Mouse (Mus musculus): ENCODE measurements around the gene Lalba. TPM values are rescaled to one million over a fixed set of nuclear protein-coding genes. Genes with fewer than 3 reads are reported as not detected.

Lalba gene
- polyA plus RNA-seq, 1 experiment from 2014 or later: not detected

DNA sequence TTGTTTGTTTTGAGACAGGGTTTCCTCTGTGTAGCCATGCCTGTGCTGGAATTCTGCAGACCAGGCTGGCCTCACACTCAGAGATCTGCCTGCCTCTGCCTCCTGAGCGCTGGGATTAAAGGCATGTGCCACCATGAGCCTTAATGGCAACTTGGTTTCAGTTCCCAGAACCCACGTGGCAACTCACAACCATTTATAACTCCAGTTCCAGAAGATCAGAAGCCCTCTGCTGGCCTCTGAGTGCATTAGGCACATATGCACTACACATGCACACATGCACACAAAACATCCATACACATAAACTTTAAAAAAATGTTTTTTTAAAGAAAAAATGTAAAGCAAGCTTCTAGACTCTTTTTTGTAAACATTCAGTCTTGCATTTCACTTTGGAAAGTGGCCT lies 26.9 kb upstream of the Lalba start:
- no peak overlapping the region for H3K4me3 ChIP-seq (ENCODE audit: control insufficient read depth in 1 of 2, insufficient read depth in 1 of 2, low read depth in 1 of 2, low read length in 2 of 2)
- no peaks in the 10 kb centered on the region for H3K9me3 ChIP-seq (ENCODE audit: control insufficient read depth, low read length)
- 49% methylated on average over 2 of the region's 2 CpGs for WGBS
- no peaks in the 10 kb centered on the region for H3K27me3 ChIP-seq (ENCODE audit: control insufficient read depth, insufficient read depth, low read length)
- ATAC-seq (ENCODE audit: insufficient number of reproducible peaks, insufficient read depth, low FRiP score, low read depth): no peak
- H3K9ac ChIP-seq (ENCODE audit: low read length): no peak overlapping the region
- H3K4me1 ChIP-seq (ENCODE audit: control insufficient read depth in 2 of 2, insufficient read depth in 2 of 2, low read length in 2 of 2): peaks cover 12 to 15% of the 10 kb centered on the region in 2 experiments
- H3K4me2 ChIP-seq (ENCODE audit: low read length): no peak overlapping the region
- H3K27ac ChIP-seq (replicated peaks in 1 of 2; ENCODE audit: control insufficient read depth in 1 of 2, insufficient read depth in 1 of 2, low read depth in 2 of 2, low read length in 2 of 2): no peak overlapping the region
- no peaks in the 10 kb centered on the region for H3K36me3 ChIP-seq (ENCODE audit: control insufficient read depth, insufficient read depth, low read length)

DNA sequence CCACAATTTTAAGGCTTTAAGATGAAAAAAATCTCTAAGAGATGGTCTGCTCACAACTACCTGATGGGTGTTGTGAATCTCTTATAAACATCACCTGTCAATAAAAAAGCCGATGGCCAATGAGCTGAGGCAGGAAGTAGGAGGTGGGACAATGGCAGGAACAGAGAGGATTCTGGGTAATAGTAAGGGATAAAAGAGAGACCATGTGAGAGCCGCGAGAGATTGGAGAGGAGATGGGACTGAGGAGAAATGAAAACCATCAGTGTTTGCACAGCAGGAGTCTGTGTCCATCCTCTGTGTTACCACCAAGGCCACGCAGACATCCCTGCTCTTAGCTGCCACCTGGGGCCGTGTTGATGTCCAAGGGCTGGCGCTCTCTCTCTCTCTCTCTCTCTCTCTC lies 24.8 kb upstream of the Lalba start:
- 84% methylated on average over 6 of the region's 6 CpGs for WGBS
- H3K4me1 ChIP-seq (ENCODE audit: control insufficient read depth in 2 of 2, insufficient read depth in 2 of 2, low read length in 2 of 2): peaks cover 7 to 9% of the 10 kb centered on the region in 2 experiments
- no peak overlapping the region for H3K4me3 ChIP-seq (ENCODE audit: control insufficient read depth in 1 of 2, insufficient read depth in 1 of 2, low read depth in 1 of 2, low read length in 2 of 2)
- no peak for ATAC-seq (ENCODE audit: insufficient number of reproducible peaks, insufficient read depth, low FRiP score, low read depth)
- no peak overlapping the region for H3K9ac ChIP-seq (ENCODE audit: low read length)
- H3K36me3 ChIP-seq (ENCODE audit: control insufficient read depth, insufficient read depth, low read length): no peaks in the 10 kb centered on the region
- no peaks in the 10 kb centered on the region for H3K27me3 ChIP-seq (ENCODE audit: control insufficient read depth, insufficient read depth, low read length)
- no peak overlapping the region for H3K4me2 ChIP-seq (ENCODE audit: low read length)
- no peak overlapping the region for H3K27ac ChIP-seq (replicated peaks in 1 of 2; ENCODE audit: control insufficient read depth in 1 of 2, insufficient read depth in 1 of 2, low read depth in 2 of 2, low read length in 2 of 2)
- H3K9me3 ChIP-seq (ENCODE audit: control insufficient read depth, low read length): no peaks in the 10 kb centered on the region

DNA sequence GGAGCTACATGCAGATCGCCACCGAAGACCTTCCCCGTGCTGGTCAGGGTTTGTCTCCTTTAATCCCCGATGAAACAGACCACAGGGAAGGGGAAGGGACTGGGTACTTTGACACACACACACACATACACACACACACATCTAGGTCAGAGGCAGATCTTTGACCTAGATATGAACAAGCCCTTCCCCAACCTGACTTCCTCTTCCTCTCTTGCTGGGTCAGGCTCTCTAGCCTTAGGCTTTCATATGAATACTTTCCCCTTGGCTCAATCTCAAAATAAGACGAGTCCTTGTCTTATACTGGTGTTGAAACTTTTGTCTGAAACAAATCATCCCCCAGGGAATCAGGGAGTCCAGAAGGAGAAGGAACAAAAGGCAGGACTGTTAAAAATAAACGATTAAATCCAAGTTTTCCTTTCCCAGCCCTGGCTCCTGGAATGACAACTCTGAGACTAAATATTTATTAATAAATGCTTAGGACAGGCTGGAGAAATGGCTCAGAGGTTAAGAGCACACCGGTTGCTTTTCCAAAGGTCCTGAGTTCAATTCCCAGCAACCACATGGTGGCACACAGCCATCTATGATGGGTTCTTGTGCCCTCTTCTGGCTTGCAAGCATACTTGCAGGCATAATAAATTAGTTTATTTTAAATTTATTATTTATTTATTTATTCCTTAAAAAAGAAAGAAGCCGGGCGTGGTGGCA lies 23.9 kb upstream of the Lalba start:
- 79% methylated on average over 9 of the region's 9 CpGs for WGBS
- H3K27me3 ChIP-seq (ENCODE audit: control insufficient read depth, insufficient read depth, low read length): no peaks in the 10 kb centered on the region

DNA sequence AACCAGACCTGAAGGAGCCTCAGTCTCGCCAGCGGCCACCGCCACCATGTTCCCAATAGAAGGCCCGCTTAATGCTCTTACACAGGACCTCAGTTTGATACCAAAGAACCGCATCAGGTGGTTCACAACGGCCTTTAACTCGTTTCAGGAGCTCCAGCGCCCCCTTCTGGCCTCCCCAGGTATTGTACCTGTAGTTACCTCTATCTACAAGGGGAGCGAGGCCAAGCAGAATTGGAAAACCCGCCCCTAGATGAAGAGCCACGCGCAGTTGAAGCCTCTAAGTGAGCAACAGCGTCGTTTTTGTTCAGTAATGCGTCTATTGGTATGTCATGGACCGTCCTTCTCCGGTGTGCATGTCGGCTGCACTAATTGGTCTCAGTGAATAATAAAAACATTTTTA lies 22.0 kb upstream of the Lalba start:
- WGBS: 14% methylated on average over 18 of the region's 18 CpGs
- Histone ChIP-seq H3K27me3 (ENCODE audit: control insufficient read depth, insufficient read depth, low read length) (no peaks in the 10 kb centered on the region), H3K4me1 (ENCODE audit: control insufficient read depth in 2 of 2, insufficient read depth in 2 of 2, low read length in 2 of 2) (no peaks in the 10 kb centered on the region), H3K9me3 (ENCODE audit: control insufficient read depth, low read length) (no peaks in the 10 kb centered on the region), H3K36me3 (ENCODE audit: control insufficient read depth, insufficient read depth, low read length) (no peaks in the 10 kb centered on the region), H3K4me2 (ENCODE audit: low read length) (no peak overlapping the region), H3K27ac (replicated peaks in 1 of 2; ENCODE audit: control insufficient read depth in 1 of 2, insufficient read depth in 1 of 2, low read depth in 2 of 2, low read length in 2 of 2) (no peak overlapping the region), H3K4me3 (ENCODE audit: control insufficient read depth in 1 of 2, insufficient read depth in 1 of 2, low read depth in 1 of 2, low read length in 2 of 2) (no peak overlapping the region), H3K9ac (ENCODE audit: low read length) (no peak overlapping the region)
- ATAC-seq (ENCODE audit: insufficient number of reproducible peaks, insufficient read depth, low FRiP score, low read depth): no peak

More for the DNA sequence above, 23.9 kb upstream of the Lalba start:
- H3K4me3 ChIP-seq (ENCODE audit: control insufficient read depth in 1 of 2, insufficient read depth in 1 of 2, low read depth in 1 of 2, low read length in 2 of 2): no peak overlapping the region
- H3K4me2 ChIP-seq (ENCODE audit: low read length): no peak overlapping the region
- no peak for ATAC-seq (ENCODE audit: insufficient number of reproducible peaks, insufficient read depth, low FRiP score, low read depth)
- no peak overlapping the region for H3K9ac ChIP-seq (ENCODE audit: low read length)
- H3K9me3 ChIP-seq (ENCODE audit: control insufficient read depth, low read length): no peaks in the 10 kb centered on the region
- no peaks in the 10 kb centered on the region for H3K36me3 ChIP-seq (ENCODE audit: control insufficient read depth, insufficient read depth, low read length)
- H3K27ac ChIP-seq (replicated peaks in 1 of 2; ENCODE audit: control insufficient read depth in 1 of 2, insufficient read depth in 1 of 2, low read depth in 2 of 2, low read length in 2 of 2): no peak overlapping the region
- H3K4me1 ChIP-seq (ENCODE audit: control insufficient read depth in 2 of 2, insufficient read depth in 2 of 2, low read length in 2 of 2): peaks cover 4 to 6% of the 10 kb centered on the region in 2 experiments; a peak in 3 of 4 replicates

DNA sequence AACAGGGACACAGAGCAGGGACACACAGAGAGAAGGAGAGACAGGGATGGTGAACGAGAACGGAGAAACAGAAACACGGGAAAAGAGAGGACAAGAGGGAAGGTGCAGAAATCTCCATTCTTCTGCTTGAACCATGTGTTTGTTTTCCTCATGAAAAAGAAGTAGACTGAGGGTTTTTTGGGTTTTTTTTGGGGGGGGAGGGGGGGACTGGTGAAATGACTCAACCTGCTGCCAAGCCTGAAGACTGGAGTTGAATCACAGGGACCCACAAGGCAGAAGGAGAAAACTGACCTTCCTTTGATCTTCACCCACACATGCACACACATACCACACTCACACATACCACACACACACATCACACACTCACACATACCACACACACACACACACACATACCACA lies 20.8 kb upstream of the Lalba start:
- H3K4me1 ChIP-seq (ENCODE audit: control insufficient read depth in 2 of 2, insufficient read depth in 2 of 2, low read length in 2 of 2): no peaks in the 10 kb centered on the region
- no peaks in the 10 kb centered on the region for H3K36me3 ChIP-seq (ENCODE audit: control insufficient read depth, insufficient read depth, low read length)
- ATAC-seq (ENCODE audit: insufficient number of reproducible peaks, insufficient read depth, low FRiP score, low read depth): no peak
- no peak overlapping the region for H3K27ac ChIP-seq (replicated peaks in 1 of 2; ENCODE audit: control insufficient read depth in 1 of 2, insufficient read depth in 1 of 2, low read depth in 2 of 2, low read length in 2 of 2)
- H3K9me3 ChIP-seq (ENCODE audit: control insufficient read depth, low read length): no peaks in the 10 kb centered on the region
- H3K27me3 ChIP-seq (ENCODE audit: control insufficient read depth, insufficient read depth, low read length): no peaks in the 10 kb centered on the region
- H3K9ac ChIP-seq (ENCODE audit: low read length): no peak overlapping the region
- WGBS: 74% methylated on average over 3 of the region's 3 CpGs
- no peak overlapping the region for H3K4me2 ChIP-seq (ENCODE audit: low read length)
- no peak overlapping the region for H3K4me3 ChIP-seq (ENCODE audit: control insufficient read depth in 1 of 2, insufficient read depth in 1 of 2, low read depth in 1 of 2, low read length in 2 of 2)

DNA sequence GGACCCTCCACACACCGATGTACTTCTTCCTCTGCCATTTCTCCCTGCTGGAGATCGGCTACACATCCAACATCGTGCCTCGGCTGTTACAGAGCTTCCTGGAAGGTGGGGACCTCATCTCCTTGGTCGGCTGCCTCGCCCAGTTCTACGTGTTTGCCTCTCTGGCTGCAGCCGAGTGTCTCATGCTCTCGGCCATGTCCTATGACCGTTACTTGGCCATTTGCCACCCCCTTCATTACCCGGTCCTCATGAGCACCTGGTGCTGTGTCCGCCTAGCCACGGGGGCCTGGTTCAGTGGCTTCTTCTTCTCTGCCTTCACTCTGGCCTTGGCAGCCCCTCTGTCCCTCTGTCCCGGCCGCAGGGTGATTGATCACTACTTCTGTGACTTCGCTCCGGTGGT lies 15.1 kb upstream of the Lalba start:
- H3K27me3 ChIP-seq (ENCODE audit: control insufficient read depth, insufficient read depth, low read length): no peaks in the 10 kb centered on the region
- ATAC-seq (ENCODE audit: insufficient number of reproducible peaks, insufficient read depth, low FRiP score, low read depth): no peak
- H3K4me2 ChIP-seq (ENCODE audit: low read length): no peak overlapping the region
- H3K36me3 ChIP-seq (ENCODE audit: control insufficient read depth, insufficient read depth, low read length): no peaks in the 10 kb centered on the region
- no peaks in the 10 kb centered on the region for H3K9me3 ChIP-seq (ENCODE audit: control insufficient read depth, low read length)
- H3K4me3 ChIP-seq (ENCODE audit: control insufficient read depth in 1 of 2, insufficient read depth in 1 of 2, low read depth in 1 of 2, low read length in 2 of 2): no peak overlapping the region
- H3K27ac ChIP-seq (replicated peaks in 1 of 2; ENCODE audit: control insufficient read depth in 1 of 2, insufficient read depth in 1 of 2, low read depth in 2 of 2, low read length in 2 of 2): no peak overlapping the region
- no peak overlapping the region for H3K9ac ChIP-seq (ENCODE audit: low read length)
- 82% methylated on average over 17 of the region's 17 CpGs for WGBS
- H3K4me1 ChIP-seq (ENCODE audit: control insufficient read depth in 2 of 2, insufficient read depth in 2 of 2, low read length in 2 of 2): no peaks in the 10 kb centered on the region

DNA sequence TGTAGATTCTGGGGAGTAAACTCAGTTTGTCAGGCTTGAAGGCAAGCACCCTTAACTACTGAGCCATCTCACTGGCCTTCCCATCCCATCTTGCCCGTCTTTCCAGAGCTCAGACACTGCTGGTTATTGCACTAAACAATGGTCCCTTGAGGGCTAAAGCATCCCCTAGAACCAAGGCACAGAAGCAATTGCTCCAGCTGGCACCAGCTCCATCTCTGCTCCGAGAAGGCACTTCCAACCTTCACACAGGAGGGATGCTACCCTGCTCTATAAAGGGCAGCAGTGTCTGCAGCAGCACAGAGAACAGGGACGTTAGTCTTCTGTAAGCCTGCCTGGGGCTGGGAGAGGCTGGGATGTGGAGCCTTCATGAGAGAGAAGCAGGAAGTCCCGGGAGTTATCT lies 9.6 kb upstream of the Lalba start, which contains the start of gene Olfr279:
Olfr279 (plus strand) TSS at position 301 of the 400 bp plus-strand sequence.
- Histone ChIP-seq H3K4me2 (ENCODE audit: low read length) (no peak within 1 kb of the TSS), H3K27me3 (ENCODE audit: control insufficient read depth, insufficient read depth, low read length) (no peaks in the 10 kb centered on the region), H3K9ac (ENCODE audit: low read length) (no peak within 1 kb of the TSS), H3K9me3 (ENCODE audit: control insufficient read depth, low read length) (no peaks in the 10 kb centered on the region), H3K27ac (replicated peaks in 1 of 2; ENCODE audit: control insufficient read depth in 1 of 2, insufficient read depth in 1 of 2, low read depth in 2 of 2, low read length in 2 of 2) (no peak within 1 kb of the TSS), H3K36me3 (ENCODE audit: control insufficient read depth, insufficient read depth, low read length) (no peaks in the 10 kb centered on the region), H3K4me3 (ENCODE audit: control insufficient read depth in 1 of 2, insufficient read depth in 1 of 2, low read depth in 1 of 2, low read length in 2 of 2) (no peak within 1 kb of the TSS), H3K4me1 (ENCODE audit: control insufficient read depth in 2 of 2, insufficient read depth in 2 of 2, low read length in 2 of 2) (no peaks in the 10 kb centered on the region)
- WGBS: 44% methylated on average over 4 of the region's 4 CpGs
- no peak for ATAC-seq (ENCODE audit: insufficient number of reproducible peaks, insufficient read depth, low FRiP score, low read depth)

DNA sequence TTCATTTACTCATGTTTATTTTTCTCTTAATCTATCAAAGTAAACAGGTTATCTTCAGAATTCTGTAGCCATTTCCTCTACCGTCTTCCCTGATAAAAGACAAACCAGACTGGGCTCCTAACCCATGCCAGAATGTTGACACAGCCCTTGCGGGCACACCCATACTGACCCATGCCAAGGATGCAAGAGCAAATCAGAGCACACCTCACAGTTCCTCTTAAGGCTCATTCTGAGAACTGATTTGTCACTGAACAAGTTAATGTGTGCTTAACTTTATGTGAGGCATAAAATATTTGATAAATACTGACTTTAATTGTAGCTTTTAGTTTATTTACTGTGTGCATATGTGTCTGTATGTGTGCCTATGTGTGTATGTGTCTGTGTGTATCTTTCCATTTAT lies 8.8 kb upstream of the Lalba start:
- Histone ChIP-seq H3K4me3 (ENCODE audit: control insufficient read depth in 1 of 2, insufficient read depth in 1 of 2, low read depth in 1 of 2, low read length in 2 of 2) (no peak overlapping the region), H3K9me3 (ENCODE audit: control insufficient read depth, low read length) (no peaks in the 10 kb centered on the region), H3K36me3 (ENCODE audit: control insufficient read depth, insufficient read depth, low read length) (no peaks in the 10 kb centered on the region), H3K27me3 (ENCODE audit: control insufficient read depth, insufficient read depth, low read length) (no peaks in the 10 kb centered on the region), H3K9ac (ENCODE audit: low read length) (no peak overlapping the region), H3K27ac (replicated peaks in 1 of 2; ENCODE audit: control insufficient read depth in 1 of 2, insufficient read depth in 1 of 2, low read depth in 2 of 2, low read length in 2 of 2) (no peak overlapping the region), H3K4me2 (ENCODE audit: low read length) (no peak overlapping the region), H3K4me1 (ENCODE audit: control insufficient read depth in 2 of 2, insufficient read depth in 2 of 2, low read length in 2 of 2) (no peaks in the 10 kb centered on the region)
- WGBS: 54% methylated on average over 2 of the region's 2 CpGs
- no peak for ATAC-seq (ENCODE audit: insufficient number of reproducible peaks, insufficient read depth, low FRiP score, low read depth)

Data from heart, embryonic 14.5 days (tissue).